Mouse (Mus musculus): ENCODE measurements around the gene Cd59b. TPM values are rescaled to one million over a fixed set of nuclear protein-coding genes. Genes with fewer than 3 reads are reported as not detected.
"Not testable (repeated sequence)": the region's sequence is repeated elsewhere in the genome, so short reads cannot be mapped to it uniquely, and the experiment has no call there.

Cd59b gene
- polyA plus RNA-seq, 1 experiment = not detected

DNA sequence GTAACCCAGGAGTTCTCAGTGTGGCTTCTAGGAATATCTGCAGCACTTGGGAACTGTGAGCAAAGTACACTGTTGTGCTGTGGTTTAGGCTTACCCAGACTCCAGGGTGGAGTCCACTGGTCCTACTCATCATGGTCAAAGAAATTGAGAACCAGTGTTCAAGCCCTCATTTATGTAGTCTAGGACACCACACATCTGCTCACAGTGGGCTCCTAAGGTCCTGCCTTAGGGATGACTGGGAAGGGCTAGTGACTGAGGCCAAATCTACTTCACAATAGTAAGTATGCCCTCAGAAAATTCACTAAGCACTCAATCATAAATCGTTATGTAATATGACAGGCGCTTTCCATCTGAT, 29.6 kb downstream of the Cd59b start:
- H3ac ChIP-seq (ENCODE audit: control insufficient read depth, insufficient read length) = no peak overlapping the region
- no peaks in the 10 kb centered on the region for H3K36me3 ChIP-seq (ENCODE audit: control insufficient read depth, insufficient read depth)
- H3K4me2 ChIP-seq (ENCODE audit: low read depth) = no peak overlapping the region
- no peak for TF ChIP-seq REST (IDR thresholded peaks at IDR 0.05; ENCODE audit: insufficient read depth, insufficient read length)
- TF ChIP-seq E2F4 (IDR thresholded peaks at IDR 0.05; ENCODE audit: insufficient read depth) = no peak
- no peak for TF ChIP-seq TCF3 (IDR thresholded peaks at IDR 0.05; ENCODE audit: insufficient read length, low read depth)
- no peaks in the 10 kb centered on the region for H3K27me3 ChIP-seq (ENCODE audit: control insufficient read depth, insufficient read depth, insufficient read length)
- H3K79me2 ChIP-seq (ENCODE audit: control insufficient read depth, insufficient read depth) = no peaks in the 10 kb centered on the region
- H3K4me3 ChIP-seq = no peak overlapping the region

- no peak overlapping the region for H3ac ChIP-seq (ENCODE audit: control insufficient read depth, insufficient read length)
- no peaks in the 10 kb centered on the region for H3K36me3 ChIP-seq (ENCODE audit: control insufficient read depth, insufficient read depth)
- H3K27me3 ChIP-seq (ENCODE audit: control insufficient read depth, insufficient read depth, insufficient read length) = no peaks in the 10 kb centered on the region
- no peak overlapping the region for H3K4me2 ChIP-seq (ENCODE audit: low read depth)
- no peaks in the 10 kb centered on the region for H3K79me2 ChIP-seq (ENCODE audit: control insufficient read depth, insufficient read depth)
- no peak overlapping the region for H3K4me3 ChIP-seq
- TF ChIP-seq USF1 (IDR thresholded peaks at IDR 0.05; ENCODE audit: low read depth) (no peak), CEBPB (IDR thresholded peaks at IDR 0.05; ENCODE audit: insufficient read depth, poor library complexity, severe bottlenecking) (no peak), REST (IDR thresholded peaks at IDR 0.05; ENCODE audit: insufficient read depth, insufficient read length) (no peak), MYOG (IDR thresholded peaks at IDR 0.05; ENCODE audit: control insufficient read depth in 1 of 3, insufficient read depth in 1 of 3, insufficient read length in 2 of 3, low read depth in 2 of 3) (no peak), TCF3 (IDR thresholded peaks at IDR 0.05; ENCODE audit: insufficient read length, low read depth) (no peak), E2F4 (IDR thresholded peaks at IDR 0.05; ENCODE audit: insufficient read depth) (no peak), POLR2A (IDR thresholded peaks at IDR 0.05; ENCODE audit: insufficient read length, low read depth) (no peak), POLR2AphosphoS2 (IDR thresholded peaks at IDR 0.05; ENCODE audit: insufficient read length, low read depth) (no peak), SRF (IDR thresholded peaks at IDR 0.05; ENCODE audit: control insufficient read depth, insufficient read length, low read depth) (no peak), TCF12 (IDR thresholded peaks at IDR 0.05; ENCODE audit: insufficient read depth, poor library complexity, severe bottlenecking) (no peak), MAX (IDR thresholded peaks at IDR 0.05; ENCODE audit: low read depth) (no peak), MYOD1 (IDR thresholded peaks at IDR 0.05; ENCODE audit: control insufficient read depth in 1 of 3, insufficient read length in 2 of 3, low read depth in 2 of 3) (no peak)
These were observed 30.3 kb downstream of the Cd59b start for GRCm38 (mm10) chr2:104099946-104100345.

DNA sequence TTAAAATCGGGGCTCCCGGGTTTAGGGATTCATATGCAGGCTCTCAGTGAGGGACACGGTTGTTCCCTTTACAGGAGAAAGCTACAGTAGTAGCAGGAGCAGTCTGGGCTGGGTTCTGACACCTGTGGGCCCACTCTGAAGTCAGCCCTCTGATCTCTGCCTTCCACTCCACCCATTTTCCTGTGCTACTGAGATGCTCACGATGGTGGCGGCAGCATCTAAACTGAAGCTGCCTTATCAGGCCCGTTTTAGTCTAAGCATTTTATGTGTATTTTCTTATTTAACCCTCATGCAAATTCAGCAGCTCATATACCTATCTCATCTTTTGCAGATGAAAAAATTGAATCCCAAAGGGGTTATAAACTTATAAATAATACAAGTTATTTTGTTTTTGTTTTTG, 35.2 kb downstream of the Cd59b start:
- H3K36me3 ChIP-seq (ENCODE audit: control insufficient read depth, insufficient read depth) = no peaks in the 10 kb centered on the region
- no peak overlapping the region for H3ac ChIP-seq (ENCODE audit: control insufficient read depth, insufficient read length)
- no peak overlapping the region for H3K4me2 ChIP-seq (ENCODE audit: low read depth)
- H3K27me3 ChIP-seq (ENCODE audit: control insufficient read depth, insufficient read depth, insufficient read length) = no peaks in the 10 kb centered on the region
- TF ChIP-seq MYOG (IDR thresholded peaks at IDR 0.05; ENCODE audit: control insufficient read depth in 1 of 3, insufficient read depth in 1 of 3, insufficient read length in 2 of 3, low read depth in 2 of 3) = no peak
- TF ChIP-seq TCF12 (IDR thresholded peaks at IDR 0.05; ENCODE audit: insufficient read depth, poor library complexity, severe bottlenecking) = no peak
- TF ChIP-seq USF1 (IDR thresholded peaks at IDR 0.05; ENCODE audit: low read depth) = no peak
- TF ChIP-seq MYOD1 (IDR thresholded peaks at IDR 0.05; ENCODE audit: control insufficient read depth in 1 of 3, insufficient read length in 2 of 3, low read depth in 2 of 3) = no peak
- no peak for TF ChIP-seq CEBPB (IDR thresholded peaks at IDR 0.05; ENCODE audit: insufficient read depth, poor library complexity, severe bottlenecking)
- TF ChIP-seq TCF3 (IDR thresholded peaks at IDR 0.05; ENCODE audit: insufficient read length, low read depth) = no peak
- TF ChIP-seq REST (IDR thresholded peaks at IDR 0.05; ENCODE audit: insufficient read depth, insufficient read length) = no peak
- TF ChIP-seq MAX (IDR thresholded peaks at IDR 0.05; ENCODE audit: low read depth) = no peak
- TF ChIP-seq SRF (IDR thresholded peaks at IDR 0.05; ENCODE audit: control insufficient read depth, insufficient read length, low read depth) = no peak
- TF ChIP-seq E2F4 (IDR thresholded peaks at IDR 0.05; ENCODE audit: insufficient read depth) = no peak
- TF ChIP-seq POLR2A (IDR thresholded peaks at IDR 0.05; ENCODE audit: insufficient read length, low read depth) = no peak
- no peak for TF ChIP-seq POLR2AphosphoS2 (IDR thresholded peaks at IDR 0.05; ENCODE audit: insufficient read length, low read depth)
- no peaks in the 10 kb centered on the region for H3K79me2 ChIP-seq (ENCODE audit: control insufficient read depth, insufficient read depth)
- H3K4me3 ChIP-seq = no peak overlapping the region

- not testable (repeated sequence) for H3K4me3 ChIP-seq; H3K27me3 ChIP-seq (ENCODE audit: control insufficient read depth, insufficient read depth, insufficient read length); H3K4me2 ChIP-seq (ENCODE audit: low read depth); H3K36me3 ChIP-seq (ENCODE audit: control insufficient read depth, insufficient read depth); H3K79me2 ChIP-seq (ENCODE audit: control insufficient read depth, insufficient read depth); H3ac ChIP-seq (ENCODE audit: control insufficient read depth, insufficient read length)
These were observed 39.4 kb downstream of the Cd59b start for GRCm38 (mm10) chr2:104109021-104109420.

DNA sequence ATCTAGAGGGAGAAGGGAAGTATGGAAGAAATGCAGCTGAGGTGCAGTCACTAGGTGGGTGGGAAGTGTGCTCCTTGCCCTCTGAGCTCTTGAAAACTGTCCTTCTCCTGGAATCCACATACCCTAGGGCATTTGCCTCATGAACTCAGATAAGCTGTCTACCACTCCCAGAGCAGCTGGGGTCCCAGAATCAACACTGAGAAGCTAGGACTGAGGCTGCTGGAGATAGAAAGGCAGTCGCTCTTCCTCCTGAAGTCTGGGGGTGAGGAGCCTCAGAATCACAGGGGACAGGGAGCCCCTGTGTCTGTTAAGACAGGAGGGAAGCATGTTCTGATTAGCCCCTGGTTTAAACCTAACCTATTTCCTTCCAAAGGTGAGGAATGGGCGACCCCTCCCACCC, 39.9 kb downstream of the Cd59b start:
- Histone ChIP-seq H3K79me2 (ENCODE audit: control insufficient read depth, insufficient read depth) (no peaks in the 10 kb centered on the region), H3K4me2 (ENCODE audit: low read depth) (no peak overlapping the region), H3K4me3 (no peak overlapping the region), H3K27me3 (ENCODE audit: control insufficient read depth, insufficient read depth, insufficient read length) (no peaks in the 10 kb centered on the region), H3ac (ENCODE audit: control insufficient read depth, insufficient read length) (no peak overlapping the region), H3K36me3 (ENCODE audit: control insufficient read depth, insufficient read depth) (no peaks in the 10 kb centered on the region)
- TF ChIP-seq TCF12 (IDR thresholded peaks at IDR 0.05; ENCODE audit: insufficient read depth, poor library complexity, severe bottlenecking) (no peak), TCF3 (IDR thresholded peaks at IDR 0.05; ENCODE audit: insufficient read length, low read depth) (no peak), POLR2A (IDR thresholded peaks at IDR 0.05; ENCODE audit: insufficient read length, low read depth) (no peak)

DNA sequence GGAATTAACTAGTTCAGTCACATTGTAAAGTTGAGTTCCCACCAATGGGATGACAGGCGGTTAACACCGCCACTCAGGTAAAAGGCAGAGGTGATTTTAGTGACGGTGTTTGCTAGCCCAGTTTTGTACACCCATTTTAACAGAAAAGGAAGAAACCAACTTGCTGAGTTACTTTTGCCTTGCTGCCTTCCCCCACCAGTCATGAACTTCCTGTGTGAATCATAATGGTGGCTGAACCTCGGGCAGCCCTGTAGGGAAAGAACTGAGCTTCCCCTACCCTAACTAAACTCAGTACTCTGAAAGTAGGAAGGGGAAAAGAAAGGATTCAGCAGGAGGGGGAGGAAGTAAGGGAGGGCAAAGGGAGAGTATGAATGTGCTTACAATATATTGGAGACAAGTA, 40.4 kb downstream of the Cd59b start:
- H3K79me2 ChIP-seq (ENCODE audit: control insufficient read depth, insufficient read depth) = no peaks in the 10 kb centered on the region
- no peaks in the 10 kb centered on the region for H3K27me3 ChIP-seq (ENCODE audit: control insufficient read depth, insufficient read depth, insufficient read length)
- no peak overlapping the region for H3ac ChIP-seq (ENCODE audit: control insufficient read depth, insufficient read length)
- no peak for TF ChIP-seq TCF3 (IDR thresholded peaks at IDR 0.05; ENCODE audit: insufficient read length, low read depth)
- no peak for TF ChIP-seq USF1 (IDR thresholded peaks at IDR 0.05; ENCODE audit: low read depth)
- TF ChIP-seq MYOG (IDR thresholded peaks at IDR 0.05; ENCODE audit: control insufficient read depth in 1 of 3, insufficient read depth in 1 of 3, insufficient read length in 2 of 3, low read depth in 2 of 3) = no peak
- TF ChIP-seq E2F4 (IDR thresholded peaks at IDR 0.05; ENCODE audit: insufficient read depth) = no peak
- TF ChIP-seq MAX (IDR thresholded peaks at IDR 0.05; ENCODE audit: low read depth) = no peak
- no peak for TF ChIP-seq REST (IDR thresholded peaks at IDR 0.05; ENCODE audit: insufficient read depth, insufficient read length)
- no peak for TF ChIP-seq TCF12 (IDR thresholded peaks at IDR 0.05; ENCODE audit: insufficient read depth, poor library complexity, severe bottlenecking)
- TF ChIP-seq POLR2A (IDR thresholded peaks at IDR 0.05; ENCODE audit: insufficient read length, low read depth) = no peak
- TF ChIP-seq POLR2AphosphoS2 (IDR thresholded peaks at IDR 0.05; ENCODE audit: insufficient read length, low read depth) = no peak
- no peak for TF ChIP-seq SRF (IDR thresholded peaks at IDR 0.05; ENCODE audit: control insufficient read depth, insufficient read length, low read depth)
- TF ChIP-seq MYOD1 (IDR thresholded peaks at IDR 0.05; ENCODE audit: control insufficient read depth in 1 of 3, insufficient read length in 2 of 3, low read depth in 2 of 3) = no peak
- no peak for TF ChIP-seq CEBPB (IDR thresholded peaks at IDR 0.05; ENCODE audit: insufficient read depth, poor library complexity, severe bottlenecking)
- H3K36me3 ChIP-seq (ENCODE audit: control insufficient read depth, insufficient read depth) = no peaks in the 10 kb centered on the region
- H3K4me2 ChIP-seq (ENCODE audit: low read depth) = no peak overlapping the region
- no peak overlapping the region for H3K4me3 ChIP-seq

- H3K4me2 ChIP-seq (ENCODE audit: low read depth); H3K27me3 ChIP-seq (ENCODE audit: control insufficient read depth, insufficient read depth, insufficient read length); H3ac ChIP-seq (ENCODE audit: control insufficient read depth, insufficient read length); H3K79me2 ChIP-seq (ENCODE audit: control insufficient read depth, insufficient read depth); H3K4me3 ChIP-seq; H3K36me3 ChIP-seq (ENCODE audit: control insufficient read depth, insufficient read depth): not testable (repeated sequence)
These were observed 41.6 kb downstream of the Cd59b start for GRCm38 (mm10) chr2:104111170-104111797.

DNA sequence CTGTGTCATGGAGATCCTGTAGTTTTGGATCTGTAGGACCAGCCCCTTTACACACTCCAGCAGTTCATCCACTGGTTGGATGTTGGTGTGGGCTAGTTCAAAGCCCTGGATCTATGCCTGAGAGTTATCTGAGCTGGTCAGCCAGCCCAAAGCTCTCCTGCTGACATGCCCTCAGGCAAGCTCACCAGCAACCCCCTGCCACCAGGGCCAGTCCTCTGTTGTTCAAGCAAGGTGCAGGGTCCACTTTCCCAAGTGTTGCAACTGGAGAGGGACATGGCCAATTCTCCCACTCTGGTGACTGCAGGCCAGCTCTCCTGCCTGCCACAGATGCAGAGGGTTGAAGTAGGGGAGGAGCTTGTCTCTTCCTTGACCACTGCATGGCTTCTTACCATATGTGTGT, 43.9 kb downstream of the Cd59b start:
- not testable (repeated sequence) for H3K79me2 ChIP-seq (ENCODE audit: control insufficient read depth, insufficient read depth); H3K27me3 ChIP-seq (ENCODE audit: control insufficient read depth, insufficient read depth, insufficient read length); H3ac ChIP-seq (ENCODE audit: control insufficient read depth, insufficient read length); H3K4me2 ChIP-seq (ENCODE audit: low read depth); H3K36me3 ChIP-seq (ENCODE audit: control insufficient read depth, insufficient read depth); H3K4me3 ChIP-seq

All from myocyte (in vitro differentiated cells).